In the genomic region with DNA sequence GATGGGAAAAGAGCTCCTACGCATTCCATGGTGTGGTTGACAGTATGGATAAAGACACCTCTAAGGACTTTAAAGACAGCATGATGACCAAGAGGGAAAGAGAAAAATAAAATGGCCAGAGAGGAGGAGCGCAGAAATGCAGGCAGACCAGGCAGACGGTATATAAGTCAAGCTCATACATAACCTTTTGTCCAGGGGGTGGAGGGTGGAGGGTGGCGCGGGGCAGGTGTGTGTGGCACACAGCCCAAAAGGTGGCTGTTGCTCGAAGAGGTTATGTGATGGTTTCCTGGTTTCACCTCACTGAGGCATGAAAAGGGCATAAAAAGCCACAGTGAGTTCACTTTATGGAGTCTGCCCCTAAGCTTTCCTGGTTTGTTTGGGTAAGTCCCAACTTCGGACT, we compare ENCODE assay signal across 1 mouse cellular context.
TF ChIP-seq lines count a peak whose summit lies in the region.

No protein-coding gene starts in this region.

TF ChIP-seq in MEL, 35 proteins besides CTCF, POLR2A, EP300 and RAD21:
- no peak for TF ChIP-seq E2F4 (IDR thresholded peaks at IDR 0.05; ENCODE audit: borderline replicate concordance, low read depth, low read length)
- no peak for TF ChIP-seq MXI1 (IDR thresholded peaks at IDR 0.05; ENCODE audit: low read depth, low read length)
- no peak for TF ChIP-seq ELF1 (IDR thresholded peaks at IDR 0.05; ENCODE audit: low read depth, low read length)
- no peak for TF ChIP-seq NRF1 (IDR thresholded peaks at IDR 0.05; ENCODE audit: insufficient read depth, low read depth, low read length, poor library complexity, severe bottlenecking)
- no peak for TF ChIP-seq CHD2 (IDR thresholded peaks at IDR 0.05; ENCODE audit: low read length)
- no peak for TF ChIP-seq RCOR1 (IDR thresholded peaks at IDR 0.05; ENCODE audit: low read depth, low read length)
- no peak for TF ChIP-seq MYC (IDR thresholded peaks at IDR 0.05; ENCODE audit: low read depth, low read length)
- TF ChIP-seq USF1 (IDR thresholded peaks at IDR 0.05; ENCODE audit: low read depth, low read length) = no peak
- TF ChIP-seq ZKSCAN1 (IDR thresholded peaks at IDR 0.05; ENCODE audit: low read depth, low read length) = no peak
- TF ChIP-seq KAT2A (conservative IDR thresholded peaks at IDR 0.05; ENCODE audit: low read depth, low read length) = no peak
- TF ChIP-seq UBTF (IDR thresholded peaks at IDR 0.05; ENCODE audit: borderline replicate concordance, insufficient read depth, low read depth, low read length) = no peak
- TF ChIP-seq ETS1 (IDR thresholded peaks at IDR 0.05; ENCODE audit: low read depth, low read length) = no peak
- no peak for TF ChIP-seq HCFC1 (IDR thresholded peaks at IDR 0.05; ENCODE audit: low read depth, low read length)
- no peak for TF ChIP-seq TAL1 (IDR thresholded peaks at IDR 0.05; ENCODE audit: low read length)
- no peak for TF ChIP-seq MAFK (IDR thresholded peaks at IDR 0.05; ENCODE audit: borderline replicate concordance, low read depth, low read length)
- TF ChIP-seq USF2 (IDR thresholded peaks at IDR 0.05; ENCODE audit: borderline replicate concordance in 1 of 2, insufficient read depth in 1 of 2, low read depth in 1 of 2, low read length in 2 of 2) = no peak
- TF ChIP-seq MAX (IDR thresholded peaks at IDR 0.05; ENCODE audit: low read length) = no peak
- no peak for TF ChIP-seq TCF12 (IDR thresholded peaks at IDR 0.05; ENCODE audit: low read depth, low read length)
- TF ChIP-seq POLR2AphosphoS2 (IDR thresholded peaks at IDR 0.05; ENCODE audit: low read length) = no peak
- TF ChIP-seq MEF2A (IDR thresholded peaks at IDR 0.05; ENCODE audit: extremely low read depth, insufficient replicate concordance, low read depth, low read length, poor library complexity, severe bottlenecking) = no peak
